Mouse (Mus musculus): ENCODE results near the gene Rpl29.

The Rpl29 gene

GRCm38 (mm10) chr9:106429221-106430014 is at the start of gene Rpl29:
Gene Rpl29, plus strand, starts transcription at chr9:106429454.
- DNase-seq (ENCODE audit: low spot score) = peak; percentile 82

GRCm38 (mm10) chr9:106386181-106386864 is 42.9 kb upstream of the Rpl29 start:
- DNase-seq (ENCODE audit: low spot score) = no peak

- no peak for DNase-seq (ENCODE audit: low spot score)
Measured at GRCm38 (mm10) chr9:106392828-106393527, 36.3 kb upstream of the Rpl29 start.

GRCm38 (mm10) chr9:106393548-106393947 is 35.7 kb upstream of the Rpl29 start:
- no peak for DNase-seq (ENCODE audit: low spot score)

- no peak for DNase-seq (ENCODE audit: low spot score)
Measured at GRCm38 (mm10) chr9:106394649-106395602, 34.3 kb upstream of the Rpl29 start.

- no peak for DNase-seq (ENCODE audit: low spot score)
Measured at GRCm38 (mm10) chr9:106397733-106398132, 31.5 kb upstream of the Rpl29 start.

GRCm38 (mm10) chr9:106398667-106399311 is 30.5 kb upstream of the Rpl29 start:
- peak; percentile 47 for DNase-seq (ENCODE audit: low spot score)

GRCm38 (mm10) chr9:106399808-106400207 is 29.4 kb upstream of the Rpl29 start:
- DNase-seq (ENCODE audit: low spot score) = no peak

GRCm38 (mm10) chr9:106402149-106402548 is 27.1 kb upstream of the Rpl29 start:
- DNase-seq (ENCODE audit: low spot score) = peak; percentile 40

- no peak for DNase-seq (ENCODE audit: low spot score)
Measured at GRCm38 (mm10) chr9:106402607-106403375, 26.5 kb upstream of the Rpl29 start.

- DNase-seq (ENCODE audit: low spot score) = no peak
Measured at GRCm38 (mm10) chr9:106405275-106405674, 24.0 kb upstream of the Rpl29 start.

- no peak for DNase-seq (ENCODE audit: low spot score)
Measured at GRCm38 (mm10) chr9:106406443-106407078, 22.7 kb upstream of the Rpl29 start.

- no peak for DNase-seq (ENCODE audit: low spot score)
Measured at GRCm38 (mm10) chr9:106409096-106409495, 20.2 kb upstream of the Rpl29 start.

GRCm38 (mm10) chr9:106410086-106410650 is 19.1 kb upstream of the Rpl29 start:
- no peak for DNase-seq (ENCODE audit: low spot score)

GRCm38 (mm10) chr9:106411091-106411594 is 18.1 kb upstream of the Rpl29 start:
- no peak for DNase-seq (ENCODE audit: low spot score)

GRCm38 (mm10) chr9:106411729-106412128 is 17.5 kb upstream of the Rpl29 start:
- DNase-seq (ENCODE audit: low spot score) = no peak

- no peak for DNase-seq (ENCODE audit: low spot score)
Measured at GRCm38 (mm10) chr9:106412210-106412609, 17.0 kb upstream of the Rpl29 start.

- DNase-seq (ENCODE audit: low spot score) = no peak
Measured at GRCm38 (mm10) chr9:106413606-106414005, 15.6 kb upstream of the Rpl29 start.

- no peak for DNase-seq (ENCODE audit: low spot score)
Measured at GRCm38 (mm10) chr9:106416826-106417225, 12.4 kb upstream of the Rpl29 start.
